Mouse (Mus musculus) neural tube, embryonic 15.5 days (tissue): ENCODE results near the gene Sart3. TPM values are rescaled to one million over a fixed set of nuclear protein-coding genes. Genes with fewer than 3 reads are reported as not detected.

Experiments
- ATAC-seq: fragments of 200-750 bp; cut with Nextera tagmentation; 2 replicates; pipeline ENCODE4 v1.8.0; 2017; ENCODE audit warnings: mild to moderate bottlenecking, moderate TSS enrichment, moderate library complexity; ENCODE audit not compliant: low FRiP score
- H3K27ac ChIP-seq: fragments of 300-500 bp; sonication (generic); replicated peaks from 2 replicates; pipeline ENCODE4 v1.5.1; 2015; ENCODE audit warnings: mild to moderate bottlenecking, inconsistent platforms
- H3K27me3 ChIP-seq: fragments of 300-500 bp; sonication (generic); replicated peaks from 2 replicates; pipeline ENCODE4 v1.6.1; 2015; ENCODE audit warnings: inconsistent platforms
- H3K36me3 ChIP-seq: fragments of 300-500 bp; sonication (generic); 2 replicates; pipeline ENCODE4 v1.6.1; 2015; ENCODE audit warnings: inconsistent platforms
- H3K4me1 ChIP-seq: fragments of 300-500 bp; sonication (generic); 2 replicates; pipeline ENCODE4 v1.6.1; 2015; ENCODE audit warnings: inconsistent platforms
- H3K4me2 ChIP-seq: fragments of 300-500 bp; sonication (generic); 2 replicates; pipeline ENCODE4 v1.6.1; 2015; ENCODE audit warnings: inconsistent platforms, mild to moderate bottlenecking, moderate library complexity
- H3K4me3 ChIP-seq: fragments of 300-500 bp; sonication (generic); replicated peaks from 2 replicates; pipeline ENCODE4 v1.5.1; 2015; ENCODE audit warnings: mild to moderate bottlenecking, inconsistent platforms
- H3K9ac ChIP-seq: fragments of 300-500 bp; sonication (generic); replicated peaks from 2 replicates; pipeline ENCODE4 v1.6.1; 2015; ENCODE audit warnings: mild to moderate bottlenecking, inconsistent platforms
- H3K9me3 ChIP-seq: fragments of 300-500 bp; sonication (generic); replicated peaks from 2 replicates; pipeline ENCODE4 v1.6.1; 2016; ENCODE audit warnings: inconsistent platforms
- WGBS: fragments of 180-500 bp; shearing (Covaris S2); methylation state at CpG from one replicate; pipeline ENCODE4 v1.1.7; 2015; ENCODE audit warnings: mixed read lengths; 5-methylcytosine and 5-hydroxymethylcytosine counted together
- polyA plus RNA-seq: library from polyadenylated mRNA; unstranded; fragments of >200 nt; fragmentation: Nextera tagmentation; extraction: Ambion mirVana; gene quantifications from 2 replicates; pipeline ENCODE4 v1.2.1, GENCODE M21; 2015

Gene Sart3
- polyA plus RNA-seq, 1 experiment from 2014 or later = 40.7 TPM

DNA sequence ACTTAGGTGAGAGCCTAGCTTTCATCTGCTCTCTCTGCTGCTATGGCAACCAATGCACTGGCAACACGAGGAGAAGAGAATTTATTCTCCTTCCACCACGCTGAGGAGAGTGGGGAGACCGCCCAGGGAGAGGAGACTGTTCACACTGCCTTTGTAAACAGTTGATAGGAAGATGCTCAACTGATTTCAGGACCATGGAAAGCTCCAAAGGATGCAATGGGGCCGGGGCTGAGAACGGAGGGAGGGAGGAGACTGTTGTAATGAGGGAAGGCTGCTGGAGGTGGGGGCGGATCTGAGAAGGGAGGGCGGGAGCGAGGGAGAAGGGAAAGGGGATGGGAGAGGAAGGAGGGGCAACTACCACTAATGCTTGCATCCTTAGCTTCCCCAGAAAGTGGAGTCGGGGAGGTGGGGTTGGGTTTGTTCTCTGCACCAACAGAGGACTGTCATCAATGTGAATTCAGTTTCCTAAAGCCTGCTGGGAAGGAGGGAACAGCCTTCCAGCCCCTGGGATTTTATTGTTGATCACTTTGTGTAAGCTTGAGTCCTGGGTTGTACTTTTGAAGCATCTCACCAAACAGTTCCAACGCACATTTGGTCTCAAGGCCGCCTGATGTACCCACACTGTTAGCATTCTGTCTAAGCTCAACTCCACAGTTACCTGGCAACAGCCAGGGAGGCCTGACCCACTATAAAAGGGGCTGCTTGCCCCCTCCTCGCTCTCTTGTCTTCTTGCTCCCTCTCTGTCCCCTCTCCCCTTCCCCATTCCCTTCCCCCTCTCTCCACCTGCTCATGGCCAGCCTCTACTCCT is 55.5 kb downstream of the Sart3 start:
- 4% methylated on average over 12 of the region's 12 CpGs for WGBS
- H3K9me3 ChIP-seq = no peaks in the 10 kb centered on the region
- H3K4me2 ChIP-seq = peak overlapping the region; percentile 36
- H3K27ac ChIP-seq = peak overlapping the region; percentile 85
- H3K36me3 ChIP-seq = no peaks in the 10 kb centered on the region
- H3K4me3 ChIP-seq = no peak overlapping the region
- no peak overlapping the region for H3K9ac ChIP-seq
- H3K27me3 ChIP-seq = no peaks in the 10 kb centered on the region
- H3K4me1 ChIP-seq = peaks cover 40% of the 10 kb centered on the region
- ATAC-seq = peak; percentile 90

DNA sequence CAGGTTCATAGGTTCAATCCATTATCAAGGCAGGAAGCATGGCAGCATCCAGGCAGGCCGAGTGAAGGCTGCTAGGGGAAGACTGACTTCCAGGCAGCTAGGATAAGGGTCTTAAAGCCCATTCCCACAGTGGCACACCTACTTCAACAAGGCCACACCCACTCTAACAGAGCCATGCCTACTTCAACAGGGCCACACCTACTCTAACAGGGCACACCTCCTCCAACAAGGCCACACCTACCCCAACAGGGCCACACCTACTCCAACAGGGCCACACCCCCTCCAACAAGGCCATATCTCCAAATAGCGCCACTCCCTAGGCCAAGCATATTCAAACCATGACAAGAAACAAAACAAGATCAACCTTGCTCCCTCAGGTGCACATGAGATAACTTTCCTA is 59.4 kb downstream of the Sart3 start:
- Histone ChIP-seq H3K9me3 (no peaks in the 10 kb centered on the region), H3K4me3 (no peak overlapping the region), H3K36me3 (no peaks in the 10 kb centered on the region), H3K27ac (no peak overlapping the region), H3K27me3 (no peaks in the 10 kb centered on the region), H3K4me2 (no peak overlapping the region), H3K4me1 (peaks cover 24% of the 10 kb centered on the region), H3K9ac (no peak overlapping the region)
- no peak for ATAC-seq
- WGBS = 74% methylated on average over 2 of the region's 2 CpGs

DNA sequence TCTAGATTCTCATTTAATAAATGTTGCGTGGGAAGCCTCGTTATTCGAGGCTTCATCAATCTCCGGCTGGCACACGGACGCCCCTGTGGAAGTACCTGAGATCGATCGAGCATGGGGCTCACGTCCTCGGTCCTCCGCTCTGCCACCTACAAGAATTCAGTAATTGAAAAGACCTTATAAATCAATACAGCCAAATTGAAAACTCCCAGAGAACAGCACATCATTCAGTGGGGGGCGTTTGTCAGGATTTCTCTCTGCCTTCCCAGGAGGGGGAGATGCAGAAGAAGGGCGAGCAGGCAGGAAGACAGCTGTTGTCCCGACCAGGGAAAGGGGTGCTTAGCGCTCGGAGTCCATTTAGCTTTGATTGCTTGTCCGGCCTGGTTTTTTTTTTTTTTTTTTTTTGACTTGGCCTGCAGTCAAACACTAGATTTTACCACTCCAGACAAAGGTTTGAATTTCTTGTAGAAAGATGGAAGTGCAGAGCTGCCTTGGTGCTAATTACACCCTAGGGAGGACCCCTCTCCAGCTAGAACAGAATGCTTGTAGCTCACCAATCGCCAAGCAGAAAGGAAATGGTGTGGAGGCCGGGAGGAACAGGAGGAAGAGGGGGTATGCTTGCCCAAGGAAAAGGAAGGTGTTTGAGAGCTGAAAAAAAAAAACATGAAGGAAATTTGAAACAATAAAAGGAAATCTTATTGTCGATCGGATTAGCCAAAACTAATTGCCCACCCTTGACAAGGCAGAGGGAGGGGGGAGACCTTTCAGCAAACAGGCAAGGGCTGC is 68.3 kb downstream of the Sart3 start:
- 18% methylated on average over 21 of the region's 21 CpGs for WGBS
- no peak overlapping the region for H3K9ac ChIP-seq

DNA sequence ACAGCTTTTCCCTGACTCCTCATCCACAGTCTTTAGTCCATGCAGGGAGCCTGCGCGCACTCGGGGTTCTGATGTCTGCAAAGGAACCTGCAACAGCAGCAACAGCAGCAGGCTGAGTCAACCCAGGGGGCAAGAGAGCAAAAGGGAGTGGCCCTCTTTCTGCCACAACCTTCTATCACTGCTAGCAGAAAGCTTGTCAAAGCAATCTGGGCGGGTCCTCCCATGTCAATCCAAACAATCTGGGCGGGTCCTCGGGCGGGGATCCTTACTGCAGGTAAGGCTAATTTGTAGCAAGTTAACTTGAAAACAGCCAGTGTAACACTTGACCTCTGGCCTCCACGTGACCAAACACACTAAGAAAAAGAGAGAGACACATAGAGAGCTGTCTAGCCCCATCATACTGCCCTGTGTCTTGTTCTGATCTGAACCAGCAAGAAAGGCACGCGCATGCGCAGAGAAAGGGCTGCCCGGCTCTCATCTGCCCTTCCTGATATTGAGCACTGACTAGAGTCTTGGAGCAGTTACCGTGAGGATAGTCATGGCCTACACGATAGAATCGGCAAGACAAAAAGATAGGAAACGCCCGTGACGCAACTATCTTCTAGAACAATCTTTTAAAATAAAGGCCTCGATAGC is 71.8 kb downstream of the Sart3 start:
- no peak overlapping the region for H3K4me3 ChIP-seq
- 77% methylated on average over 19 of the region's 19 CpGs for WGBS
- H3K4me2 ChIP-seq = no peak overlapping the region
- ATAC-seq = no peak
- H3K9ac ChIP-seq = no peak overlapping the region
- H3K36me3 ChIP-seq = no peaks in the 10 kb centered on the region
- peaks cover 22% of the 10 kb centered on the region for H3K4me1 ChIP-seq
- H3K27me3 ChIP-seq = no peaks in the 10 kb centered on the region
- H3K27ac ChIP-seq = no peak overlapping the region
- H3K9me3 ChIP-seq = no peaks in the 10 kb centered on the region

More for the DNA sequence above, 68.3 kb downstream of the Sart3 start:
- H3K27me3 ChIP-seq = no peaks in the 10 kb centered on the region
- no peaks in the 10 kb centered on the region for H3K36me3 ChIP-seq
- H3K27ac ChIP-seq = peak overlapping the region; percentile 67
- 0 out of 2 replicates have a peak overlapping the region, but pooled peaks have one; percentile 11 for H3K4me2 ChIP-seq
- H3K9me3 ChIP-seq = no peaks in the 10 kb centered on the region
- no peak overlapping the region for H3K4me3 ChIP-seq
- peaks cover 21% of the 10 kb centered on the region for H3K4me1 ChIP-seq
- ATAC-seq = peak; percentile 71

DNA sequence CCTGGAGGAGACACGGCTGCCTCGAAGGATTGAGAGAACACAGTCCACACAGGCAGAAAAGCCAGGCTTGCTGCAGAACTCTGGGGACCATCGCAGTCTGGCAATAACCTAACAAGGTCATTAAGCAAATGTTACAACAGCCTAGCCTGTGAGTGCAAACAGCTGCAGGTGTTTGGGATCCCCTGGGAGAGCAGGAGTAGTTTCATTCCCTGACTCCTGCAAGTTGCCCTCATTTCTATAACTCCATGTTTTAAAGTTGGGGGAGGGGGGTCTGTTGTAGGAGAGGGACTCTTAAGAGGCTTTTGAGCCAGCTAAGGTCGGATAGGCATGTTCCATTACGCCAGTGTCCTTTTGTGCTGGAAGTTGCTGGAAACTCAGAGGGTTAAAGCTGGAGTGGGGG is 77.9 kb downstream of the Sart3 start:
- 0 out of 2 replicates have a peak overlapping the region, but pooled peaks have one; percentile 7 for H3K9ac ChIP-seq
- peaks cover 29% of the 10 kb centered on the region for H3K4me1 ChIP-seq
- H3K4me2 ChIP-seq = peak overlapping the region; percentile 9; the same call in 1 of the 2 replicates
- 9% methylated on average over 5 of the region's 5 CpGs for WGBS
- no peaks in the 10 kb centered on the region for H3K9me3 ChIP-seq
- no peak for ATAC-seq
- no peak overlapping the region for H3K4me3 ChIP-seq
- peak overlapping the region; percentile 58 for H3K27ac ChIP-seq
- no peaks in the 10 kb centered on the region for H3K36me3 ChIP-seq
- H3K27me3 ChIP-seq = no peaks in the 10 kb centered on the region

DNA sequence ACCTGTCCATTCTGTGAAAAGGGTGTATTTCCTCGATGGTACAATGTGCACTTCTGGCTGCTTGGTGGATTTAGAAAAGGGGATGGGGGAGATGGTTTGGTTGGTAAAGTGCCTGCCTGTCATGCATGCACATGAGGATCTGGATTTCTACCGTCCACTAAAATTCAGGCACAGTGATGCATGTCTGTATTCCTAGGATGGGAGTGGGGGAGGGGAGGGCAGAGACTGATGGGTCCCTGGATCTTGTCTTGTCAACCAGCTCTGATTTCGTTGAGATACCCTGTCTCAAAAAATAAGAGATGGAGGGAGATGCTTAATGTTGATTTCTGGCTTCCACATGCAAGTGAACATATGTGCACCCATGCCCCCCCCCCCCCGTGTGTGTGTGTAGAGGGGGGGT is 78.3 kb downstream of the Sart3 start:
- Histone ChIP-seq H3K4me2 (no peak overlapping the region), H3K4me1 (peaks cover 34% of the 10 kb centered on the region), H3K9ac (0 out of 2 replicates have a peak overlapping the region, but pooled peaks have one; percentile 7), H3K27me3 (no peaks in the 10 kb centered on the region), H3K4me3 (no peak overlapping the region), H3K9me3 (no peaks in the 10 kb centered on the region), H3K36me3 (no peaks in the 10 kb centered on the region), H3K27ac (peak overlapping the region; percentile 58; the same call in 1 of the 2 replicates)
- no peak for ATAC-seq
- 47% methylated on average over 4 of the region's 4 CpGs for WGBS

DNA sequence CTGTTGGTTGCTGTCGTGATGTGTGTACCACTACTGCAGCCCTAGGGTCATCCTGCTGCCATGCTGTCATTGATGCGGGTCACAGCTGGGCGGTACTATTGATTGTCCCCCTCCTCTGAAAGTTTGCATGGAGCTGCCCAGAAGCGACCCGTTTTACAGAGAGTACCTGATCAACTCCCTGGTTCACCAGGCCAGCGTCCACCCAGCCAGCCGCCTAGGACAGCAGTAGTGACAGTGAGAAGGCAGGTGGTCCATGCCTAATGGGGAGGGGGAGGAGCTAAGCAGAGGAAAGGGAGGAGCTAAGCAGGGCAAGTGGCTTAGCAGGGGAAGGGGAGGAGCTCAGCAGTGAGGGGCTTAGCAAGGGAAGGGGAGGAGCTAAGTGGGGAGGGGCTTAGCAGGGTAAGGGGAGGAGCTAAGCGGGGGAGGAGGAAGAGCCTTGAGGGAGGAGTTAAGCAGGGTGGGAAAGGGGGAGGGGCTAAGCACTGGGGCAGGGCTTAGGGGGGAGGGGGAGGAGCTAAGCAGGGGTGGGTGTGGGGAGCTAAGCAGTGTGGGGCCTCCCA is 79.0 kb downstream of the Sart3 start:
- Histone ChIP-seq H3K27me3 (no peaks in the 10 kb centered on the region), H3K9ac (no peak overlapping the region), H3K4me2 (no peak overlapping the region), H3K4me3 (no peak overlapping the region), H3K4me1 (peaks cover 39% of the 10 kb centered on the region), H3K9me3 (no peaks in the 10 kb centered on the region), H3K36me3 (no peaks in the 10 kb centered on the region), H3K27ac (no peak overlapping the region)
- 89% methylated on average over 8 of the region's 8 CpGs for WGBS
- no peak for ATAC-seq

Other genes starting within 250 kb of the Sart3 start
- gene Cmklr1, start 122.1 kb downstream of the Sart3 start, polyA plus RNA-seq = 2.9 and 3.2 TPM in 2 replicates
- gene 1700069L16Rik, start 47.7 kb downstream of the Sart3 start, polyA plus RNA-seq = not detected in 2 replicates
- 9.6 and 11.1 TPM in 2 replicates for gene Ficd, start 36.7 kb downstream of the Sart3 start, polyA plus RNA-seq
- 88.6 and 90.9 TPM in 2 replicates for gene Iscu, start 238 bp upstream of the Sart3 start, polyA plus RNA-seq
- 12.1 and 23.1 TPM in 2 replicates for gene Tmem119, start 28.0 kb upstream of the Sart3 start, polyA plus RNA-seq
- gene Selplg, start 60.1 kb upstream of the Sart3 start, polyA plus RNA-seq = 2.3 and 27.7 TPM in 2 replicates
- gene Coro1c, start 136.2 kb upstream of the Sart3 start, polyA plus RNA-seq = 160 and 162 TPM in 2 replicates
- 9.8 and 13.1 TPM in 2 replicates for gene Ssh1, start 221.4 kb upstream of the Sart3 start, polyA plus RNA-seq
- 0.60 TPM in 1 of 2 replicates, not detected in the other for gene Dao, start 231.2 kb upstream of the Sart3 start, polyA plus RNA-seq